Mouse (Mus musculus): ENCODE data around the gene Rps25.

GRCm38 (mm10) chr9:44411601-44412130 lies 4.7 kb downstream of the Rps25 start:
- no peak for TF ChIP-seq EP300 (optimal IDR thresholded peaks at IDR 0.05)
- no peak for TF ChIP-seq CTCF (IDR thresholded peaks at IDR 0.05; ENCODE audit: low read depth)
